Mouse (Mus musculus) limb, embryonic 13.5 days (tissue): ENCODE results near the gene Apol7c. TPM values are rescaled to one million over a fixed set of nuclear protein-coding genes. Genes with fewer than 3 reads are reported as not detected.
"Not testable (repeated sequence)": the region's sequence is repeated elsewhere in the genome, so short reads cannot be mapped to it uniquely, and the experiment has no call there.

ENCODE experiments used
- ATAC-seq: fragments of 200-750 bp; cut with Nextera tagmentation; 2 replicates; pipeline ENCODE4 v1.8.0; 2017; ENCODE audit warnings: low read depth, moderate number of reproducible peaks, moderate TSS enrichment; ENCODE audit not compliant: low FRiP score
- H3K27ac ChIP-seq: fragments of 300-500 bp; sonication (generic); 2 replicates; pipeline ENCODE4 v1.5.1; 2015; ENCODE audit warnings: inconsistent platforms, mild to moderate bottlenecking, moderate library complexity
- H3K27me3 ChIP-seq: fragments of 300-500 bp; sonication (generic); 2 replicates; pipeline ENCODE4 v1.6.1; 2015; ENCODE audit warnings: mild to moderate bottlenecking, inconsistent platforms
- H3K36me3 ChIP-seq: fragments of 300-500 bp; sonication (generic); 2 replicates; pipeline ENCODE4 v1.6.1; 2015; ENCODE audit warnings: inconsistent platforms, mild to moderate bottlenecking, moderate library complexity
- H3K4me1 ChIP-seq: fragments of 300-500 bp; sonication (generic); 2 replicates; pipeline ENCODE4 v1.6.1; 2015; ENCODE audit warnings: inconsistent platforms
- H3K4me2 ChIP-seq: fragments of 300-500 bp; sonication (generic); replicated peaks from 2 replicates; pipeline ENCODE4 v1.6.1; 2015; ENCODE audit warnings: inconsistent platforms, mild to moderate bottlenecking, moderate library complexity
- H3K4me3 ChIP-seq: fragments of 300-500 bp; sonication (generic); 2 replicates; pipeline ENCODE4 v1.5.1; 2015; ENCODE audit warnings: moderate library complexity, mild to moderate bottlenecking, inconsistent platforms
- H3K9ac ChIP-seq: fragments of 300-500 bp; sonication (generic); 2 replicates; pipeline ENCODE4 v1.6.1; 2015; ENCODE audit warnings: mild to moderate bottlenecking, inconsistent platforms
- H3K9me3 ChIP-seq: fragments of 300-500 bp; sonication (generic); 2 replicates; pipeline ENCODE4 v1.6.1; 2016; ENCODE audit warnings: inconsistent platforms
- WGBS: fragments of 180-500 bp; shearing (Covaris S2); methylation state at CpG from one replicate; pipeline ENCODE4 v1.1.7; 2015; 5-methylcytosine and 5-hydroxymethylcytosine counted together
- polyA plus RNA-seq: library from polyadenylated mRNA; unstranded; fragments of >200 nt; fragmentation: Nextera tagmentation; extraction: Ambion mirVana; gene quantifications from 2 replicates; pipeline ENCODE4 v1.2.1, GENCODE M21; 2015

The Apol7c gene
- polyA plus RNA-seq, 1 experiment from 2014 or later, result not detected

GRCm38 (mm10) chr15:77476693-77477092 lies 56.4 kb downstream of the Apol7c start, which contains the start of gene Apol10a:
Gene Apol10a, plus strand, starts transcription at chr15:77477047.
- not testable (repeated sequence) for H3K27ac ChIP-seq, H3K27me3 ChIP-seq, ATAC-seq, H3K9ac ChIP-seq, H3K4me3 ChIP-seq, H3K9me3 ChIP-seq, H3K4me1 ChIP-seq, H3K36me3 ChIP-seq, H3K4me2 ChIP-seq
- WGBS, result 81% methylated on average over 2 of the region's 2 CpGs

Other genes with a start within 250 kb of the Apol7c start
- gene Rbfox2, start 226.3 kb downstream of the Apol7c start, polyA plus RNA-seq, result 78.4 and 83.1 TPM in 2 replicates
- not detected in 2 replicates for gene Apol7a, start 134.2 kb downstream of the Apol7c start, polyA plus RNA-seq
- gene Apol9a, start 122.2 kb downstream of the Apol7c start, polyA plus RNA-seq, result not detected in 2 replicates
- gene Apol7b, start 85.8 kb downstream of the Apol7c start, polyA plus RNA-seq, result 0.13 TPM in 1 of 2 replicates, not detected in the other
- gene Apol10a, start 56.3 kb downstream of the Apol7c start, polyA plus RNA-seq, result not detected in 2 replicates
- not detected in 2 replicates for gene Apol11a, start 25.0 kb downstream of the Apol7c start, polyA plus RNA-seq
- not detected in 2 replicates for gene 1700025B11Rik, start 28.6 kb upstream of the Apol7c start, polyA plus RNA-seq
- gene Apol10b, start 62.8 kb upstream of the Apol7c start, polyA plus RNA-seq, result 0.08 and 0.18 TPM in 2 replicates
- not detected in 2 replicates for gene Gm36245, start 65.9 kb upstream of the Apol7c start, polyA plus RNA-seq
- 0.08 TPM in 1 of 2 replicates, not detected in the other for gene Apol11b, start 110.0 kb upstream of the Apol7c start, polyA plus RNA-seq
- 0.11 TPM in 1 of 2 replicates, not detected in the other for gene Apol7e, start 165.5 kb upstream of the Apol7c start, polyA plus RNA-seq
- not detected in 2 replicates for gene Apol9b, start 195.7 kb upstream of the Apol7c start, polyA plus RNA-seq
- 0.18 TPM in 1 of 2 replicates, not detected in the other for gene Apol8, start 223.7 kb upstream of the Apol7c start, polyA plus RNA-seq